Mouse (Mus musculus) lung, postnatal 10 days (tissue): Measurements from ENCODE around the gene Kmt2a.
A peak's percentile ranks its signal among the peaks of the same experiment; 100 is the strongest.
"Not testable (repeated sequence)": the region's sequence is repeated elsewhere in the genome, so short reads cannot be mapped to it uniquely, and the experiment has no call there.

Experiments used
- DNase-seq: peaks from one replicate; pipeline ENCODE4 v3.0.0; 2021

Kmt2a gene

GRCm38 (mm10) chr9:44814179-44814578 is 66.9 kb downstream of the Kmt2a start:
- DNase-seq: no peak

- no peak for DNase-seq
Measured at GRCm38 (mm10) chr9:44810316-44810715, 70.8 kb downstream of the Kmt2a start.

- no peak for DNase-seq
Measured at GRCm38 (mm10) chr9:44807778-44808177, 73.3 kb downstream of the Kmt2a start.

- DNase-seq: no peak
Measured at GRCm38 (mm10) chr9:44807141-44807540, 74.0 kb downstream of the Kmt2a start.

GRCm38 (mm10) chr9:44805536-44805935 is 75.6 kb downstream of the Kmt2a start:
- no peak for DNase-seq

- DNase-seq: no peak
Measured at GRCm38 (mm10) chr9:44804678-44805077, 76.4 kb downstream of the Kmt2a start.

GRCm38 (mm10) chr9:44802808-44803450 is 78.2 kb downstream of the Kmt2a start, which contains the start of gene Ttc36:
TSS of gene Ttc36 (minus strand) at chr9:44803072.
- DNase-seq: peak; percentile 56

GRCm38 (mm10) chr9:44801669-44802068 is 79.4 kb downstream of the Kmt2a start:
- DNase-seq: no peak

GRCm38 (mm10) chr9:44799958-44800324 is 81.2 kb downstream of the Kmt2a start:
- DNase-seq: no peak

GRCm38 (mm10) chr9:44799102-44799957 is 81.8 kb downstream of the Kmt2a start, which contains the start of gene Tmem25:
TSS of gene Tmem25 (minus strand) at chr9:44799307.
- peak; percentile 86 for DNase-seq

- no peak for DNase-seq
Measured at GRCm38 (mm10) chr9:44798298-44798697, 82.8 kb downstream of the Kmt2a start.

- DNase-seq: no peak
Measured at GRCm38 (mm10) chr9:44792842-44793241, 88.3 kb downstream of the Kmt2a start.

- DNase-seq: peak; percentile 97
Measured at GRCm38 (mm10) chr9:44772750-44773651, 108.1 kb downstream of the Kmt2a start.

- DNase-seq: no peak
Measured at GRCm38 (mm10) chr9:44772392-44772749, 108.7 kb downstream of the Kmt2a start.

GRCm38 (mm10) chr9:44771376-44771775 is 109.7 kb downstream of the Kmt2a start:
- DNase-seq: no peak

- DNase-seq: not testable (repeated sequence)
Measured at GRCm38 (mm10) chr9:44768029-44768394, 113.1 kb downstream of the Kmt2a start.

GRCm38 (mm10) chr9:44767101-44768028 is 113.7 kb downstream of the Kmt2a start, which contains the start of the genes Arcn1 and Ift46:
TSS of gene Arcn1 (minus strand) at chr9:44767845.
TSS of gene Ift46 (plus strand) at chr9:44767908.
- peak; percentile 85 for DNase-seq

- no peak for DNase-seq
Measured at GRCm38 (mm10) chr9:44760873-44761272, 120.2 kb downstream of the Kmt2a start.
